Mouse (Mus musculus): ENCODE data around the gene Slc12a8.

DNA sequence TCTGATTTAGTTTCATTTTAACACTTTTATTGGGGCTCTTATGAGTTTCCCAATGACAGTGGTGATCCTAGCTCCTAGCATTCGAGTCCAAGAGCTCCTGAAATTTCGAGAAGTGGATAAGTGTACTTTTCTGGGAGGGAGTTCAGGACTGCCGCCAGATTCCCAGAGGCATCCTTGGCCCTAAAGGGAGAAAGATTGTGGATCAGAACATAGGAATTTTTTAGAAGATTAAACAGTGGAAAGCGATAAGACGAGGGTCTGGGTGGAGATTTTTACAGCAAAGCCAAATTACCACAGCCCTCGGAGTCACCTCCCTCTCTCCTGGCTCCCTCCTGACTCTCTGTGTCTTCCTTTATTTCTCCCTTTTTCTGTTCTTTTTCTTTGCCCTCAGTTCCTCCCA is 58.6 kb downstream of the Slc12a8 start:
- TF ChIP-seq CTCF (IDR thresholded peaks at IDR 0.05; ENCODE audit: extremely low read depth, insufficient read depth, low read length) = no peak
- TF ChIP-seq POLR2A (IDR thresholded peaks at IDR 0.05; ENCODE audit: extremely low read depth, insufficient read depth, low read length) = no peak

Data from cortical plate, adult 2 months (tissue).